Mouse (Mus musculus): ENCODE data around the gene Rps27. TPM values are rescaled to one million over a fixed set of nuclear protein-coding genes. Genes with fewer than 3 reads are reported as not detected.
"Not testable (repeated sequence)": the region's sequence is repeated elsewhere in the genome, so short reads cannot be mapped to it uniquely, and the experiment has no call there.

The Rps27 gene
- total and polyA plus RNA-seq, 3 experiments = 2,476 to 6,504 TPM; not detected in 1

DNA sequence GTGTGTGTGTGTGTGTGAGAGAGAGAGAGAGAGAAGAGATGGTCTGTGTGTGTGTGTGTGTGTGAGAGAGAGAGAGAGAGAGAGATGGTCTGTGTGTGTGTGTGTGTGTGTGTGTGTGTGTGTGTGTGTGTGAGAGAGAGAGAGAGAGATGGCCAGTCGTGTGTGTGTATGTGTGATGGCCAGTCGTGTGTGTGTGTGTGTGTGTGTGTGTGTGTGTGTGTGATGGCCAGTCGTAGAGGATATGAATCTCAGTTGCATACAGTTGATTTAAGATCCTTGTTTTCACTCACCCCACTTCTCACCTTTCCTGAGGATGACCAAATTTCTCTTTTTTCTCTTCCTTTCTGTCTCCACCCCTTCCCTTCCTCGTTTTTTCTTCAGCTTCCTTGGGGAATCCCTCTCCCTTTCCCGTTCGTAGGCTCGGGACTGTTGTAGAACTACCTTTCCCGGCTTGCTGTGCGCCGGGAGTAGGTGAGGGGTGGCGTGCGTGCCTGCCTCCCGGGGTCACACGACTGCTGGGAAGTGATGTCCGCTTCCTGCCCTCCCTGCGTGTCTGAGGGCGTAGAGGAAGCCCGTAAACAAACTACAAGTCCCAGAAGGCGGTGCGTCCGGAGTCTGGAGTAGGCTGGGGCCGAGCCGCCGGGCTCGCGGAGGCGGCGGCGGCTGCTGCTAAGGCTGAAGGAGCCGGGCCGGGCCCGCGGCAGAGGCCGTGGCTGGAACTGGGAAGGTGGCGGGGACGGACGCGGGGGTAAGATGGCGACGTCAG lies 40.4 kb upstream of the Rps27 start, which contains the start of gene Crtc2:
Gene Crtc2 (plus strand): TSS at position 511 of the 766 bp plus-strand sequence.
- peak; percentile 98 for DNase-seq (ENCODE audit: low read depth, low spot score)
- Histone ChIP-seq H3K79me2 (ENCODE audit: control insufficient read depth, insufficient read depth, low read length, poor library complexity) (peaks cover 22% of the 10 kb centered on the region), H3K36me3 (ENCODE audit: control insufficient read depth in 1 of 2, insufficient read depth in 2 of 2, low read length in 2 of 2) (peaks cover 0 to 5% of the 10 kb centered on the region in 2 experiments), H3K9ac (ENCODE audit: control insufficient read depth, low read depth, low read length, poor library complexity, severe bottlenecking) (peak within 1 kb of the TSS; percentile 81), H3K4me1 (ENCODE audit: control insufficient read depth in 1 of 2, insufficient read depth in 2 of 2, low read length in 2 of 2) (peaks cover 3 to 5% of the 10 kb centered on the region in 2 experiments; a peak in 3 of 4 replicates), H3K27ac (ENCODE audit: control insufficient read depth, low read depth, low read length) (peak within 1 kb of the TSS; percentile 51), H3K4me3 (ENCODE audit: control insufficient read depth in 1 of 2, insufficient read depth in 1 of 2, low read depth in 2 of 2, low read length in 2 of 2) (peak within 1 kb of the TSS; percentile 82 to 99), H3K9me3 (replicated peaks; ENCODE audit: insufficient read depth, low read length) (no peaks in the 10 kb centered on the region), H3K27me3 (ENCODE audit: control insufficient read depth in 1 of 2, insufficient read depth in 2 of 2, low read length in 2 of 2) (no peaks in the 10 kb centered on the region)
- TF ChIP-seq MXI1 (IDR thresholded peaks at IDR 0.05; ENCODE audit: low read depth, low read length) = peak; percentile 71
- TF ChIP-seq CTCF (IDR thresholded peaks at IDR 0.05 in 2 of 3, conservative IDR thresholded peaks at IDR 0.05 in 1 of 3; ENCODE audit: control insufficient read depth in 1 of 3, insufficient read depth in 1 of 3, low read depth in 2 of 3, low read length in 3 of 3, poor library complexity in 1 of 3, severe bottlenecking in 1 of 3) = peak in 1 of 3 experiments; percentile 0; a peak in 1 of 6 replicates
- no peak for TF ChIP-seq MEF2A (IDR thresholded peaks at IDR 0.05; ENCODE audit: extremely low read depth, insufficient replicate concordance, low read depth, low read length, poor library complexity, severe bottlenecking)
- peak; percentile 73; the same call in 1 of the 2 replicates for TF ChIP-seq UBTF (IDR thresholded peaks at IDR 0.05; ENCODE audit: borderline replicate concordance, insufficient read depth, low read depth, low read length)
- TF ChIP-seq HCFC1 (IDR thresholded peaks at IDR 0.05; ENCODE audit: low read depth, low read length) = peak; percentile 99
- TF ChIP-seq ZNF384 (IDR thresholded peaks at IDR 0.05; ENCODE audit: low read depth, low read length) = no peak
- peak; percentile 81 for TF ChIP-seq USF1 (IDR thresholded peaks at IDR 0.05; ENCODE audit: low read depth, low read length)
- peak; percentile 98 for TF ChIP-seq ELF1 (IDR thresholded peaks at IDR 0.05; ENCODE audit: low read depth, low read length)
- TF ChIP-seq MAX (IDR thresholded peaks at IDR 0.05; ENCODE audit: low read length) = peak; percentile 60
- peak; percentile 100 for TF ChIP-seq MAZ (IDR thresholded peaks at IDR 0.05; ENCODE audit: low read depth, low read length)
- TF ChIP-seq KAT2A (conservative IDR thresholded peaks at IDR 0.05; ENCODE audit: low read depth, low read length) = peak; percentile 99
- TF ChIP-seq POLR2AphosphoS2 (IDR thresholded peaks at IDR 0.05; ENCODE audit: low read length) = peak; percentile 83
- TF ChIP-seq ZMIZ1 (IDR thresholded peaks at IDR 0.05; ENCODE audit: low read depth, low read length) = 0 out of 2 replicates have a peak, but pooled peaks have one; percentile 63
- peak; percentile 69; the same call in 1 of the 2 replicates for TF ChIP-seq GABPA (IDR thresholded peaks at IDR 0.05; ENCODE audit: low read depth, low read length)
- TF ChIP-seq BHLHE40 (IDR thresholded peaks at IDR 0.05; ENCODE audit: borderline replicate concordance, low read depth, low read length) = peak; percentile 58; the same call in 1 of the 2 replicates
- TF ChIP-seq NELFE (IDR thresholded peaks at IDR 0.05; ENCODE audit: low read depth, low read length) = peak; percentile 65; the same call in 1 of the 2 replicates
- TF ChIP-seq SIN3A (IDR thresholded peaks at IDR 0.05; ENCODE audit: low read length) = peak; percentile 95
- TF ChIP-seq POLR2A (IDR thresholded peaks at IDR 0.05; ENCODE audit: control insufficient read depth in 1 of 2, insufficient read depth in 1 of 2, low read depth in 1 of 2, low read length in 2 of 2, poor library complexity in 1 of 2) = peak; percentile 65 to 73; a peak in 3 of 4 replicates
- no peak for TF ChIP-seq TBP (IDR thresholded peaks at IDR 0.05; ENCODE audit: low read depth, low read length)
- peak; percentile 71 for TF ChIP-seq MYC (IDR thresholded peaks at IDR 0.05; ENCODE audit: low read depth, low read length)
- peak; percentile 85 for TF ChIP-seq CHD2 (IDR thresholded peaks at IDR 0.05; ENCODE audit: low read length)
- TF ChIP-seq SMC3 (IDR thresholded peaks at IDR 0.05; ENCODE audit: low read depth, low read length) = no peak
- peak; percentile 63 for TF ChIP-seq TCF12 (IDR thresholded peaks at IDR 0.05; ENCODE audit: low read depth, low read length)
- TF ChIP-seq RAD21 (IDR thresholded peaks at IDR 0.05; ENCODE audit: low read depth, low read length) = no peak
- peak; percentile 61 for TF ChIP-seq NRF1 (IDR thresholded peaks at IDR 0.05; ENCODE audit: insufficient read depth, low read depth, low read length, poor library complexity, severe bottlenecking)
- TF ChIP-seq ZC3H11A (IDR thresholded peaks at IDR 0.05; ENCODE audit: low read depth, low read length) = no peak

DNA sequence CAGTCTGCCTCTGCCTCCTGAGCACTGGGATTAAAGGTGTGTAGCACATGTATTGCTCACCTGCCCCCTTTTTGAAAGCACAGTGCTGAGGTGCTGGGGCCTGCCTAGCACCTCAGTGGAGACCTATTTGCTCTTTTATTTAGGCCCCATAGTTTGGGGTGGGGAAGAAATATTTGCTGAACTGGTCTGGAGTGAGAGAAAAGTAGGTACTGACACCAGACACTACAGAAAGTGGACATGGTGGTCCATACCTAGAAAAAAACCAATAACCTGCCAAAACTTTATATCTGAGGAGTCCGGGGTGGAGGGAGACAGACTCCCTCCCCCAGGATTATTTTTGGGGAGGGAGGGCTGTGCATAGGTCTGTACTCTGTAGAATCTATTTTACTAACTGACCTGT lies 39.7 kb upstream of the Rps27 start:
- not testable (repeated sequence) for DNase-seq (ENCODE audit: low read depth, low spot score); H3K27me3 ChIP-seq (ENCODE audit: control insufficient read depth in 1 of 2, insufficient read depth in 2 of 2, low read length in 2 of 2); H3K9me3 ChIP-seq (replicated peaks; ENCODE audit: insufficient read depth, low read length); H3K9ac ChIP-seq (ENCODE audit: control insufficient read depth, low read depth, low read length, poor library complexity, severe bottlenecking); H3K36me3 ChIP-seq (ENCODE audit: control insufficient read depth in 1 of 2, insufficient read depth in 2 of 2, low read length in 2 of 2); H3K4me3 ChIP-seq (ENCODE audit: control insufficient read depth in 1 of 2, insufficient read depth in 1 of 2, low read depth in 2 of 2, low read length in 2 of 2); H3K4me1 ChIP-seq (ENCODE audit: control insufficient read depth in 1 of 2, insufficient read depth in 2 of 2, low read length in 2 of 2); H3K27ac ChIP-seq (ENCODE audit: control insufficient read depth, low read depth, low read length)
- peaks cover 27% of the 10 kb centered on the region for H3K79me2 ChIP-seq (ENCODE audit: control insufficient read depth, insufficient read depth, low read length, poor library complexity)

DNA sequence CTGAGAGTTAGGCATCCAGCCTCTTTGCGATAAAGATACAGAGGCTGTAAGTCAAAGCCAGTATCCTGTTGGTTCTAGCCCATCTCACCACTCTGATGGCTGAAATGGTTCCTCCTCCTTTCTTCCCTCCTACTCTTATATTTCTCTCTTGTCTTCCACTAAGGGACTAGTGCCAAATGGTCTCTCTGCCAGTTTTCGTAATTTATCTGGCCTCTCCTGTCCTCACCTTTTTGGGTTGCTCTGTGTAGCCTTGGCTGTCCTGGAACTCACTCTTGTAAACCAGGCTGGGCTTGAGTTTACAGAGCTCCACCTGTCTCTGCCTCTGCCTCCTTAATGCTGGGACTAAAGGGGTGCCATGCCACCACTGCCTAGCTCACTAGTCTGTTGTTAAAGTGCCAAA lies 39.2 kb upstream of the Rps27 start:
- not testable (repeated sequence) for H3K27ac ChIP-seq (ENCODE audit: control insufficient read depth, low read depth, low read length); H3K27me3 ChIP-seq (ENCODE audit: control insufficient read depth in 1 of 2, insufficient read depth in 2 of 2, low read length in 2 of 2); H3K4me3 ChIP-seq (ENCODE audit: control insufficient read depth in 1 of 2, insufficient read depth in 1 of 2, low read depth in 2 of 2, low read length in 2 of 2); H3K9ac ChIP-seq (ENCODE audit: control insufficient read depth, low read depth, low read length, poor library complexity, severe bottlenecking); H3K9me3 ChIP-seq (replicated peaks; ENCODE audit: insufficient read depth, low read length); H3K4me1 ChIP-seq (ENCODE audit: control insufficient read depth in 1 of 2, insufficient read depth in 2 of 2, low read length in 2 of 2); H3K36me3 ChIP-seq (ENCODE audit: control insufficient read depth in 1 of 2, insufficient read depth in 2 of 2, low read length in 2 of 2); DNase-seq (ENCODE audit: low read depth, low spot score)
- H3K79me2 ChIP-seq (ENCODE audit: control insufficient read depth, insufficient read depth, low read length, poor library complexity) = peaks cover 29% of the 10 kb centered on the region

All from MEL (cell line).